Mouse (Mus musculus) c-Kit-positive CD71-positive TER-119-positive erythroid progenitor cells, embryonic 14.5 days (primary cell): Measurements from ENCODE around the gene Eif3b.
"Not testable (repeated sequence)": the region's sequence is repeated elsewhere in the genome, so short reads cannot be mapped to it uniquely, and the experiment has no call there.

Source experiments
- DNase-seq: peaks from one replicate; pipeline ENCODE4 v3.0.0-alpha.2; 2013; ENCODE audit warnings: low spot score

Gene Eif3b

GRCm38 (mm10) chr5:140396166-140396940 lies 22.8 kb upstream of the Eif3b start:
- no peak for DNase-seq

GRCm38 (mm10) chr5:140402640-140403270 lies 16.4 kb upstream of the Eif3b start:
- DNase-seq, result no peak

- no peak for DNase-seq
Measured at GRCm38 (mm10) chr5:140405126-140405525, 14.0 kb upstream of the Eif3b start.

DNA sequence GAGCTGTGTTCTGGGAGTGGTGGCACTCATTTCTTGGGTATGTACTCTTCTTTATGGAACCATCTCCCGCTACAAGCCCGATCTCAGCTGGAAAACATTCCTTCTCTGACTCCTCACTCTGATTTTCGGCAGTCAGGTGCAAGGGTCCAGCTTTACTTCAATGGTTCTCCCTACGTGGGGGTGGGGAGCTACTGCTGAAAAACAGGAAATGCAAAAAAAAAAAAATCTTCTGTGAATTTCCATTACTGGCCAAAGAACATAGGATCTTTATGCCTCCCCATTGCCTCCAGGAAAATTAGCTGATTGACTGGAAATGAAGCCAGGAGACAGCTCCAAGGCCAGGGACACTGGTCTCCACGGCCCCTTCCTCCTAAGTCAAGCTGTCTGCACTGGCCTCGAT lies 12.5 kb upstream of the Eif3b start:
- DNase-seq, result no peak

DNA sequence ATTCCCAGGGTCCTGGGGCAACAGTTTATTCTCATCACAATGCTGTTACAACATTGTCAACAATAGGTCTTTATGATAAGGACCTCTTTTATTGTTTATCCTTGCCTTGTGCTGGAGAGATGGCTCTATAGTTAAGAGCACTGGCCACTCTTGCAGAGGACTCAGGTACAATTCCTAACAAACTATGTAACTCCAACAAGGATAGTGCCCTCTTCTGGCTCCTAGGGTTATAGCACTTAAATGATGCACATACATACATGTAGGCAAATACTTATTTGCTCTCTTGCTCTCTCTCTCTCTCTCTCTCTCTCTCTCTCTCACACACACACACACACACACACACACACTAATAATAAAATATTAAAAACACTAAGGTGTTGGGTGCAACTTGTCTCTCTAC lies 10.3 kb upstream of the Eif3b start:
- no peak for DNase-seq

- peak; percentile 72 for DNase-seq
Measured at GRCm38 (mm10) chr5:140411339-140411738, 7.8 kb upstream of the Eif3b start.

DNA sequence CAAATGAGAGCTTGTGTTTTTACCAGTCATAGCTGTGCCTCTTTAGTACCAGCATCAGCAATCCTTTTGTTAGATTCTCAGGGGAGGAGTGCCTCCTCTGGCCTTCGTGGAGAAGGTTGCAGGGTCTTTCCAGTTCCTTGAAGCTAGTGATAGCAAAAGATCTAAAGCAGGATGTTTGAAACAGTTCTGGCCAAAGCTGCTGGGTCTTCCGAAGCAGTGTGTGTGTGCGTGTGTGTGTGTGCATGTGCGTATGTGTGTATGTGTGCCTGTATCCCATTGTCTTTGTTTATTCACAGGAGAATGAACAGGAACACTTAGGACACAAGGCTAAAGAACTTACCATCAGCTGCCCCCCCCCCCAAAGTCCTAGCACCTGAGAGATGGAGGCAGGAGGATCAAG lies 4.5 kb upstream of the Eif3b start:
- DNase-seq, result no peak

DNA sequence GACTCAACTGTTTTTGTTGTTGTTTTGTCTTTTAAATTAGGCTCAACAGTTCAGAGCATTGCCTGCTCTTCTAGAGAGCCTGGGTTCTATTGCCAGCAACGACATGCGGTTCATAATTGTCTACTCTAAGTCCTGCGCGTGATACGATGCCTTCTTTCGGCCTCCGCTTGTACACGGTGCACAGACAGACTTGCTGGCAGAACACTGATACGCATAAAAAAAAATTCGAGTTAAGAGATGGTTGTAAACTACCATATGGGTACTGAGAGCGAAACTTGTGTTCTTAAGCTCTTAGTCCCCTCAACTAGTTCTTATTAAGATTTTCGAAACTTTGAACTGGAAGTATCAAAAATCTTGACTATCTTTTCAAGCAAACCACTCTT lies 1.0 kb upstream of the Eif3b start:
- DNase-seq, result no peak

DNA sequence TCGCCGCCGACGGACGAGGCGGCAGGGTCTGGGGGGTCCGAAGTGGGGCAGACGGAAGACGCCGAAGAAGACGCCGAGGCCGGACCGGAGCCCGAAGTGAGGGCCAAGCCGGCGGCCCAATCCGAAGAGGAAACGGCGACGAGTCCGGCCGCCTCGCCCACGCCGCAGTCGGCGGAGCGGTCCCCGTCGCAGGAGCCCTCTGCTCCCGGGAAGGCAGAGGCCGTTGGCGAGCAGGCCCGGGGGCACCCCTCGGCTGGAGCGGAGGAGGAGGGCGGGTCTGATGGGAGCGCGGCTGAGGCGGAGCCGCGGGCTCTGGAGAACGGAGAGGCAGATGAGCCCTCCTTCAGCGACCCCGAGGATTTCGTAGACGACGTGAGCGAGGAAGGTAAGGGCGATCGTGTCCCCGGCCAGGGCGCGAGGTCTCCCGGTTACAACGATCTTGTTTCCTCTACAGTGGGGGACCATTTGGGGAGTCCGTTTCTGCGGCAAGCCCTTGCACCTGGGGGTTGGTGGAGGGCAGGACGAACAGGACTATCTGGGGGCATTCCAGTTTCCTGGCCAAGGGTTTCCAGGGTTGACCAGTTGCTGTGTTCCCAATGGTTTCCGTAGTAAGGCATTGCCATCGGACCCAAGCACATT lies 433 bp downstream of the Eif3b start:
- DNase-seq, result peak; percentile 33

GRCm38 (mm10) chr5:140420616-140421015 lies 1.5 kb downstream of the Eif3b start:
- DNase-seq, result peak; percentile 71

DNA sequence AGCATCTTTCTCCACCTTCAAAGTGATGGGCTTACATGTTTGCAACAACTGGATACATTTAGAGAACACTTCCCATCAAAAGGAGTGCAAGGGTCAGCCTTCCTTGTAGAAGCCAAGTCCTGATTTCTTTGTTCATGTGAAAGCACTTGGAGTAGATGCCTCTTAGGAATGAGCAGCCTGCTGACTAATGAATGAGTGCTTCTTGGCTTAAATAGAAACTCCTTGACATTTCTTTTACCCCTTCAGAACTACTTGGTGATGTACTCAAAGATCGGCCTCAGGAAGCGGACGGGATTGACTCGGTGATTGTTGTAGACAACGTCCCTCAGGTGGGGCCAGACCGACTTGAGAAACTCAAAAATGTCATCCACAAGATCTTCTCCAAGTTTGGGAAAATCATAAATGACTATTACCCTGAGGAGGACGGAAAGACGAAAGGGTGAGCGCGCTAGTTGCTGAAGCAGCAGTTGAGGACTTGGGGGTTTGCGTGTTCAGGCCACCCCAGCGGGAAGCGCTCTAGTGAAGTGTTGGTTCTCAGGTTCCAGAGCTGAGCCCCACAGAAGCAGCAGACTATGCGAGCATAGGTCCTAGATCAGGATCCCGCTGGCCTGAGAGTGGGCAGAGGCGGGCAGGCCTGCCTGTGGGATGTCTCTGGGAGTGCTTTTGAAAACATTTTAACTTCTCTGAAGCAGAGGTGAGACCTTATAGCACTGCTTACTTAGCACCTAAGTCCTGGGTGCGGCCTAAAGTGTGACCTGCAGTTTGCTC lies 6.1 kb downstream of the Eif3b start:
- DNase-seq, result no peak

- not testable (repeated sequence) for DNase-seq
Measured at GRCm38 (mm10) chr5:140439117-140439516, 20.0 kb downstream of the Eif3b start.

DNA sequence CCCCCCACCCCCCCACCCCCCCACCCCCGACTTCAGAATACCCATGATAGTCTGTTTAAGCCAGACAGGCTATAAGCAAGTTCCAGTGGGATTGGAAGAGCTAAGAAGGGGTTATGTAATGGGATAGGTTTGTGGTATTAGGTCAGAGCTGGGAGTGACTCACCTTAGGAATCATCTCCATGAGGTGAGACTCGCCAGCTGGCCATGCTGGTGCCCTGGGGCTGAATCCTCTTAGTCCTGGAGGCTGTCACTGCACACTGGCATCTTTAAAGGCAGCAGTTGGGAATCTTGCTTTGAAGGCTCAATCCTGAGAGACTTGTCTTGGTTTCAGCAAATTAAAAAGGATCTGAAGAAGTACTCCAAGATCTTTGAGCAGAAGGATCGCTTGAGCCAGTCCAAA lies 22.3 kb downstream of the Eif3b start:
- DNase-seq, result no peak

- no peak for DNase-seq
Measured at GRCm38 (mm10) chr5:140444012-140444411, 24.9 kb downstream of the Eif3b start.

DNA sequence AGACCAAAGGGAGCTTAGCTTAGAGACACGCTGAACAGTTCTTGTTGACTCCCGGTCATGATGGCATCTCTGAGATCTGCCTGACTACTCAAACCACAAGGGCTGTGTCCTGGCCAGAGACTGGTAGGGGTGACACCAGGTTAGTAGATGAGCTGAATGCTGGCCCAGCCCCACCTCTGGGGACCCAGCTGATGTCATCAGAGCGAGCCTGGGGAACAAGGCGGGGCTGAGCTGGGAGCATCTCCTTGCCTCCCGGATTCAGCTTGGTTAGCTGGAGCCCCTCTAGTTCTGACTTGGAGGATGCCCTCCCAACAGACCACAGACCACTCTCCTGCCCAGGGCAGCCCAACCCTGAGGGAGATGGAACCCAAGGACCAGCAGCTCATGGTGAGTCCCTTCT lies 26.2 kb downstream of the Eif3b start, which contains the start of gene Gm4869:
Gm4869 (plus strand) TSS at position 301 of the 400 bp plus-strand sequence.
- DNase-seq, result no peak

DNA sequence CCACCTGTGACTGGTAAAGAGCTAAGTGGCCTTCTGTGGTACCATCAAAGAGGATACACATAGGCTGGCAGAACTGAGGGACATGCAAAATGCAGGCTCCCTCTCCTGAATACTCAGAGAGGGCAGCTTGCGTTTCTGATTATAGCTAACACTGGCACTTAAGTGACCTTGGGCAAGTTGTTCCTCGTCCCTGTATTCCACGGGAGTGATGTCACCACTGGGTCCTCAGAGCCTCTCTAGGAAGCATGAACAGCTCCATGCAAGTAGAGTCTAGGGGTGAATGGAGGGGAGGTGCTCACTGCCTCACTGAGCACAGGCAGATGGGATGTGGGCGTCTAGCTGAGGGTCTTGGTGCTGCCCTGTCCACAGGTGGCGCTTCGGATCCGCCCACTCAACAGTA lies 26.9 kb downstream of the Eif3b start:
- no peak for DNase-seq

- DNase-seq, result no peak
Measured at GRCm38 (mm10) chr5:140454488-140454887, 35.4 kb downstream of the Eif3b start.

DNA sequence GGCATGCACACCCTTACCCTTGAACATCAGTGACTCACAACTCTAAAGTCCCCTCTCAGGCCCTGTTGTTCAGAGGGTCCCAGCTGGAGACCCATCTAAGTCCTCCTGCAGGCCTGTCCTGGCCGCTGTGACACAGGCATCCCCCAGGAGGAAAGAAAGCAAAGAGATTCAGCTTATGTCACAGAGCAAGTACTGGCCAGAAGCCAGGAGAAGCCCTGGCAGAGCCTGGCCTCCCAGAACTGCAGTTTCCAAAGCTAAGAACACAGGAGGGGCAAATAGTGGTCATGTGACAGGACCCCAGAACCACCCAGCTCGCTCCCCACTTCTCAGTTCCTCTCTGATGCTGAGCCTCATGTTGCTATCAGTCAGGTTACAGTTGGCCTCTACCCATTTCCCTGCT lies 36.3 kb downstream of the Eif3b start:
- DNase-seq, result no peak

DNA sequence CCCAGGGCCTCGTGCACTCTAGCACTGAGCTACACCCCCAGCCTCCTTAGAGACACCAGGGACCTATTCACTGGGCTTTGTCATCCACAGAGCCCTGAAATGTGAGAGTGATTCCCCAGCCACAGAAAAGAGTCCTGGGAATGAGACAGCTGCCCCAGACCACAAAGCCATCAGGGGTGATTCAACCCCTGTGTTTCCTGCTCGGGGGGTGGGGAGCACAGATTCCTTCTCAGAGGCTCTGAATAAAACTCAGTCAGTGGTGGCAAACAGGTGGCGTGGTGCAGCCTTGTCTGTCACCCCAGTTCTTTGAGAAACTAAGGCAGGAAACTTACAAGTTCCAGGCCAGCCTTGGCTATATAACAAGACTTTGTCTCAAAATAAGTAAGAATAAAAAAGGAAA lies 42.3 kb downstream of the Eif3b start:
- DNase-seq, result no peak

DNA sequence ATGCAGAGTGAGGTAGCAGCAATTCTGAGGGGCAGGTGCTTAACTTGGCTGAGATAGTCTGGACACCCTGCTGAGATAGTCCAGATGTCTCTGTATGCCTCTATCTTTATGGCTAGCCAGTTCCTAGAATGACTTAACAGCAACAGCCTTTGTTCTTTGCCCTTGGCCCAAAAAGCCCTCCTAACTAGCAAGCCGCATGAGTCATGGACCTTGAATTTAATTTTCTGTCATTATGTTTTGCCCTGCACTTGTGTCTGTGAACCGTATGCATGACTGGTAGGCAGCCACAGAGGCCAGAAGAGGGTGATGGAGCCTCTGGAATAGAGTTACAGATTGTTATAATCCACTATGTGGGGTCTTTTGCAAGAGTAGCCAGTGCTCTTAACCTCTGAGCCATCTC lies 44.0 kb downstream of the Eif3b start:
- DNase-seq, result not testable (repeated sequence)

DNA sequence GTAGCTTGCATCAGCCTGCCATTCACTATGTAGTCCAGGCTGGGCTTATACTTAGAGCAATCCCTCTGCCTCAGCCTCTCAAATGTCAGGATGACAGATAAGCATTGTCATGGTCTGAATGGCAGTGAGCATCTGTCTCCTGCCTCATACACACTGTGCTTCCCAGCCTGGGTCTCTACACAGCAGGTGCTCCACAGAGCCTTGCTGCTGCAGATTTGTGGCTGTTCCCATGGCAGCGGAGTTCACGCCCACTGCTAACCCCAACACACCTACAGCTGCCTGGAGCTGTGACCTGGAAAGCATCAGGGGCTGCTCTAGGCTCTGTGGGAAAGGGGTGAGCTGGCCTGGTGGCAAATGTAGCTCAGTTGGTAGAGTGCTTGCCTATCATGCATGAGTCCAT lies 45.8 kb downstream of the Eif3b start:
- DNase-seq, result no peak

DNA sequence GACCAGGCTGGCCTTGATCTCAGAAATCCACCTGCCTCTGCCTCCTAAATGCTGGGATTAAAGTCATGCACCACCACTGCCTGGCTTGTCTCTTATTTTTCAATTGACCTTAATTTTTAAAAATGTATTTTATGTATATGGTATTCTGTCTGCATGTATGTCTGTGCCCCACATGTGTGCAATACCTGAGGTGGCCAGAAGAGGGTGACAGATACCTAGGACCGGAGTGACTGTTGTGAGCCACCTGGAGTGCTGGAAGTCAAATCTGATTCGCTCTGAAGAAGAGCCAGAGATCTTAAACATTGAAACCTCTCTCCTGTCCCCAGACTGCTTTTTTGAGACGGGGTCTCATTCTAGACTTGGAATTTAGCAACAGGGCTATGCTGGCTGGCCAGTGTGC lies 53.2 kb downstream of the Eif3b start:
- DNase-seq, result peak; percentile 51

DNA sequence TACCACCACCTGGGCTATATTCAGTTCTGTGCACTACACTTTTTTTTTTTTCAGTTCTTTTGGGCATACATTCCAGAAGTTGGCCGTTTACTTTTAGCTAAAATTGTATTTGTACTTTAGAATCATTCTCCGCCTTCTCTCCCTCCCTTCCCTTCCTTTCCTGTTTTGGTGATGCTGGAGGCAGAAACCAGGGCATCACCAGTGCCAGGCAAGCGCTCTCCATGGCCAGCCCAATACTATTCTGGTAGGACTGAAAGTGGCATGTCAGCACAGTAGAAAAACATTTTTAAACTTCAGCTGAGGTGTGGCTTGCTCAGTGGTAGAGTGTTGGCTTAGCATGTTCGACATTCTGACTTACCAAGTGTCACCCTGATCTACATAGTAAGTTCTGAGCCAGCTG lies 62.3 kb downstream of the Eif3b start:
- DNase-seq, result no peak
